Mouse (Mus musculus): ENCODE measurements around the gene Sycp1.

- TF ChIP-seq CHD2 (IDR thresholded peaks at IDR 0.05; ENCODE audit: low read depth, low read length) (no peak), HCFC1 (IDR thresholded peaks at IDR 0.05; ENCODE audit: borderline replicate concordance, insufficient read depth, low read length) (no peak)
Measured at GRCm38 (mm10) chr3:102848661-102849060, 87.2 kb downstream of the Sycp1 start.

All from ES-E14 (cell line).